Mouse (Mus musculus) c-Kit-positive CD71-positive TER-119-positive erythroid progenitor cells, embryonic 14.5 days (primary cell): ENCODE data around the gene Tulp3.
A peak's percentile ranks its signal among the peaks of the same experiment; 100 is the strongest.
"Not testable (repeated sequence)": the region's sequence is repeated elsewhere in the genome, so short reads cannot be mapped to it uniquely, and the experiment has no call there.

Source experiments
- DNase-seq: peaks from one replicate; pipeline ENCODE4 v3.0.0-alpha.2; 2013; ENCODE audit warnings: low spot score

Tulp3 gene

GRCm38 (mm10) chr6:128355726-128356416 is at the start of gene Tulp3:
Tulp3 (minus strand) TSS chr6:128355851.
- peak; percentile 80 for DNase-seq

- DNase-seq: no peak
Observed at GRCm38 (mm10) chr6:128404708-128405107, 49.1 kb upstream of the Tulp3 start.

- DNase-seq: no peak
Observed at GRCm38 (mm10) chr6:128399421-128400185, 44.0 kb upstream of the Tulp3 start.

GRCm38 (mm10) chr6:128398996-128399395 is 43.3 kb upstream of the Tulp3 start, which contains the start of gene Nrip2:
Nrip2 (plus strand) TSS chr6:128399296.
- DNase-seq: no peak

GRCm38 (mm10) chr6:128397574-128398261 is 42.1 kb upstream of the Tulp3 start:
- DNase-seq: no peak

GRCm38 (mm10) chr6:128390683-128391082 is 35.0 kb upstream of the Tulp3 start:
- DNase-seq: no peak

- no peak for DNase-seq
Observed at GRCm38 (mm10) chr6:128389185-128389584, 33.5 kb upstream of the Tulp3 start.

- DNase-seq: no peak
Observed at GRCm38 (mm10) chr6:128385026-128385425, 29.4 kb upstream of the Tulp3 start.

GRCm38 (mm10) chr6:128383752-128384151 is 28.1 kb upstream of the Tulp3 start:
- no peak for DNase-seq

- DNase-seq: no peak
Observed at GRCm38 (mm10) chr6:128381254-128381653, 25.6 kb upstream of the Tulp3 start.

GRCm38 (mm10) chr6:128380594-128381167 is 25.0 kb upstream of the Tulp3 start:
- not testable (repeated sequence) for DNase-seq

GRCm38 (mm10) chr6:128379636-128380035 is 24.0 kb upstream of the Tulp3 start:
- no peak for DNase-seq

- no peak for DNase-seq
Observed at GRCm38 (mm10) chr6:128376371-128377085, 20.9 kb upstream of the Tulp3 start.

GRCm38 (mm10) chr6:128375192-128375591 is 19.5 kb upstream of the Tulp3 start, which contains the start of the genes Tex52 and Gm44596:
Tex52 (plus strand) TSS chr6:128375456.
Gm44596 (plus strand) TSS chr6:128375503.
- no peak for DNase-seq

GRCm38 (mm10) chr6:128370040-128370439 is 14.4 kb upstream of the Tulp3 start:
- DNase-seq: no peak

- DNase-seq: no peak
Observed at GRCm38 (mm10) chr6:128366466-128366865, 10.8 kb upstream of the Tulp3 start.

GRCm38 (mm10) chr6:128364721-128365120 is 9.1 kb upstream of the Tulp3 start:
- DNase-seq: no peak

GRCm38 (mm10) chr6:128363007-128363825 is 7.6 kb upstream of the Tulp3 start:
- no peak for DNase-seq

- peak; percentile 75 for DNase-seq
Observed at GRCm38 (mm10) chr6:128362381-128363006, 6.8 kb upstream of the Tulp3 start, which contains the start of the genes Rhno1 and Foxm1. Rhno1 (minus strand) TSS chr6:128362911. Foxm1 (plus strand) TSS chr6:128362967.

GRCm38 (mm10) chr6:128361901-128362300 is 6.2 kb upstream of the Tulp3 start:
- DNase-seq: peak; percentile 33
